Mouse (Mus musculus): ENCODE results near the gene Pnpla8. TPM values are rescaled to one million over a fixed set of nuclear protein-coding genes. Genes with fewer than 3 reads are reported as not detected.

Pnpla8 gene
- polyA plus RNA-seq, 1 experiment from 2014 or later, result 75.1 TPM

- no peak for ATAC-seq (replicated peaks; ENCODE audit: extremely low read depth, insufficient read depth, low FRiP score)
- under 1% methylated on average over 61 of the region's 61 CpGs for WGBS
- H3K36me3 ChIP-seq (ENCODE audit: control insufficient read depth, insufficient read depth), result no peaks in the 10 kb centered on the region
- H3K27ac ChIP-seq (ENCODE audit: low read length), result no peak overlapping the region
- no peaks in the 10 kb centered on the region for H3K9me3 ChIP-seq (replicated peaks; ENCODE audit: control insufficient read depth, low read length)
- peaks cover 10% of the 10 kb centered on the region for H3K27me3 ChIP-seq (ENCODE audit: control insufficient read depth, insufficient read depth, low read length)
- peak overlapping the region; percentile 78 for H3K4me3 ChIP-seq (ENCODE audit: low read length)
- H3K9ac ChIP-seq (ENCODE audit: low read length), result peak overlapping the region; percentile 70
- peaks cover 9% of the 10 kb centered on the region; the same call in 1 of the 2 replicates for H3K4me1 ChIP-seq (ENCODE audit: control insufficient read depth, insufficient read depth, low read length)
- peak overlapping the region; percentile 87 for H3K4me2 ChIP-seq (ENCODE audit: low read depth, low read length)
Observed at GRCm38 (mm10) chr12:44329316-44330215, 108.4 kb downstream of the Pnpla8 start.

DNA sequence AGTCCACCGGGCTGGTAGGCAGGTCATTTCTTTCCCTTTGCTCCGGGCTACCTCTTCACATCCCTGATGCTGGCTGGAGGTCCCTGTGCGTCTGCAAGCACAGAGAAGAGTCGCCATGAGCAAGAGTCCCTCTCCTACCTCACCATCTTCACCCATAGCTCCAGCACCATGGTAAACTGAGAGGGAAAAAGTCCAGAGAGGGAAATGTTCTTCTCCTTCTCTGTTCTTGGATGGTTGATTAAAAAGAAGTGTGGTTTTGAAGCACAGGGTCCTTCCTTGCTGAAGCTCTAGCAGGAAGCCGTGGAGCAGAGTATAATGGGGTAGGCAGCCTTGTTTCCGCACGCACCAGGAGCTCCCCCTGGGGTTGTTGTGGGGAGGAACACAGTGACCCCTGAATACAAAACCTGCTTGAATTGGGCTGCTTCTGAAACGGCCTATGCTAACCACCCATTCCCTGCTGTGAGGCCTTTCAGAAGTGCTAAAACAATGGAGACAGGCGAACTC is 109.1 kb downstream of the Pnpla8 start:
- Histone ChIP-seq H3K4me3 (ENCODE audit: low read length) (peak overlapping the region; percentile 78), H3K4me2 (ENCODE audit: low read depth, low read length) (peak overlapping the region; percentile 87), H3K36me3 (ENCODE audit: control insufficient read depth, insufficient read depth) (no peaks in the 10 kb centered on the region), H3K27me3 (ENCODE audit: control insufficient read depth, insufficient read depth, low read length) (peaks cover 10% of the 10 kb centered on the region), H3K9ac (ENCODE audit: low read length) (no peak overlapping the region), H3K9me3 (replicated peaks; ENCODE audit: control insufficient read depth, low read length) (no peaks in the 10 kb centered on the region), H3K27ac (ENCODE audit: low read length) (no peak overlapping the region), H3K4me1 (ENCODE audit: control insufficient read depth, insufficient read depth, low read length) (peaks cover 9% of the 10 kb centered on the region; the same call in 1 of the 2 replicates)
- 2% methylated on average over 9 of the region's 9 CpGs for WGBS
- no peak for ATAC-seq (replicated peaks; ENCODE audit: extremely low read depth, insufficient read depth, low FRiP score)

- H3K27me3 ChIP-seq (ENCODE audit: control insufficient read depth, insufficient read depth, low read length), result no peaks in the 10 kb centered on the region
- no peak overlapping the region for H3K4me2 ChIP-seq (ENCODE audit: low read depth, low read length)
- no peak overlapping the region for H3K27ac ChIP-seq (ENCODE audit: low read length)
- H3K9ac ChIP-seq (ENCODE audit: low read length), result no peak overlapping the region
- ATAC-seq (replicated peaks; ENCODE audit: extremely low read depth, insufficient read depth, low FRiP score), result no peak
- no peak overlapping the region for H3K4me3 ChIP-seq (ENCODE audit: low read length)
- no peaks in the 10 kb centered on the region for H3K9me3 ChIP-seq (replicated peaks; ENCODE audit: control insufficient read depth, low read length)
- WGBS, result 84% methylated on average over 2 of the region's 2 CpGs
- no peaks in the 10 kb centered on the region for H3K4me1 ChIP-seq (ENCODE audit: control insufficient read depth, insufficient read depth, low read length)
- no peaks in the 10 kb centered on the region for H3K36me3 ChIP-seq (ENCODE audit: control insufficient read depth, insufficient read depth)
Observed at GRCm38 (mm10) chr12:44337136-44337640, 116.0 kb downstream of the Pnpla8 start.

GRCm38 (mm10) chr12:44338195-44338622 is 117.0 kb downstream of the Pnpla8 start:
- Histone ChIP-seq H3K9ac (ENCODE audit: low read length) (no peak overlapping the region), H3K36me3 (ENCODE audit: control insufficient read depth, insufficient read depth) (no peaks in the 10 kb centered on the region), H3K4me1 (ENCODE audit: control insufficient read depth, insufficient read depth, low read length) (no peaks in the 10 kb centered on the region), H3K4me3 (ENCODE audit: low read length) (no peak overlapping the region), H3K27ac (ENCODE audit: low read length) (no peak overlapping the region), H3K27me3 (ENCODE audit: control insufficient read depth, insufficient read depth, low read length) (no peaks in the 10 kb centered on the region), H3K4me2 (ENCODE audit: low read depth, low read length) (no peak overlapping the region), H3K9me3 (replicated peaks; ENCODE audit: control insufficient read depth, low read length) (no peaks in the 10 kb centered on the region)
- no peak for ATAC-seq (replicated peaks; ENCODE audit: extremely low read depth, insufficient read depth, low FRiP score)
- 65% methylated on average over 8 of the region's 8 CpGs for WGBS

DNA sequence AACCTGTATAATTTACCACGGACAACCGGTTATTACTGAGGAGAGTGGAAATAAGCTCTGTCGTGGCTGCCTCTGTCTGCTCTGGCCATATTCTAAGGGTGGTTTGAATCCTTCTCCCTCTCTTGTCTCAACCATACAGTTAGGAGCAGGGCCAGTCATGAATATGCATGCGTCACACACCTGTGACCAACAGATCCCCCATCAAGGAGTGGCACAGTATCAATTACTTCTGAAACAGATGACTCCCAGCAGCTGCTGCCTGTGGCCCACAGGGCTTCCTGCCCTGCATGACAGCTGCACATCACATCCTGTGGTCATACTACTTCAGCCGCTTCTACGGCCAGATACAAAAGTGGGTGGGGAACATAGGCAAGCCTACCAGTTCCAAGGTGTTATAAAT is 122.9 kb downstream of the Pnpla8 start:
- ATAC-seq (replicated peaks; ENCODE audit: extremely low read depth, insufficient read depth, low FRiP score), result no peak
- 68% methylated on average over 6 of the region's 6 CpGs for WGBS
- H3K4me3 ChIP-seq (ENCODE audit: low read length), result no peak overlapping the region

DNA sequence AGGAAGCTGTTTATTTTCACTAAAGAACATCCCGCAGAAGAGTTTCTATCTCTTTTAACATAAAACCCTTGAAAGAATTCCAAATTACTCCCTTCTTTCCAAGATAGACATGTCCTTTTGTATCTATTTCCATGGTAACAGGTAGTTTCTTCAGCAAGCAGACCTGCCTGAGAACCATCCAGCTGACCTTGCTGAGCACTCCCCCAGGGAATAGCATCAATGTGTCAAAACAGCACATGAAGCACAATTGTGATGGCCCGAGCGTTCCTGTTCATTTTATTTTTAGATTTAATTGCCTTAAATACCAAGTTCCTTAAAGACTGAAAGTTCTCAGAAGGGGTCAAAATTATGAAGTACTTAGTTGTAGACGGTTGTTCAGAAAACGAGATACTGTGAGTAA is 124.1 kb downstream of the Pnpla8 start:
- Histone ChIP-seq H3K9me3 (replicated peaks; ENCODE audit: control insufficient read depth, low read length) (no peaks in the 10 kb centered on the region), H3K36me3 (ENCODE audit: control insufficient read depth, insufficient read depth) (no peaks in the 10 kb centered on the region), H3K27ac (ENCODE audit: low read length) (no peak overlapping the region), H3K9ac (ENCODE audit: low read length) (no peak overlapping the region), H3K4me2 (ENCODE audit: low read depth, low read length) (no peak overlapping the region), H3K27me3 (ENCODE audit: control insufficient read depth, insufficient read depth, low read length) (no peaks in the 10 kb centered on the region), H3K4me3 (ENCODE audit: low read length) (no peak overlapping the region), H3K4me1 (ENCODE audit: control insufficient read depth, insufficient read depth, low read length) (no peaks in the 10 kb centered on the region)
- WGBS, result 67% methylated on average over 5 of the region's 5 CpGs
- ATAC-seq (replicated peaks; ENCODE audit: extremely low read depth, insufficient read depth, low FRiP score), result no peak

More for the DNA sequence above, 122.9 kb downstream of the Pnpla8 start:
- Histone ChIP-seq H3K4me1 (ENCODE audit: control insufficient read depth, insufficient read depth, low read length) (no peaks in the 10 kb centered on the region), H3K27me3 (ENCODE audit: control insufficient read depth, insufficient read depth, low read length) (no peaks in the 10 kb centered on the region), H3K9ac (ENCODE audit: low read length) (no peak overlapping the region), H3K36me3 (ENCODE audit: control insufficient read depth, insufficient read depth) (no peaks in the 10 kb centered on the region), H3K4me2 (ENCODE audit: low read depth, low read length) (no peak overlapping the region), H3K9me3 (replicated peaks; ENCODE audit: control insufficient read depth, low read length) (no peaks in the 10 kb centered on the region), H3K27ac (ENCODE audit: low read length) (no peak overlapping the region)

DNA sequence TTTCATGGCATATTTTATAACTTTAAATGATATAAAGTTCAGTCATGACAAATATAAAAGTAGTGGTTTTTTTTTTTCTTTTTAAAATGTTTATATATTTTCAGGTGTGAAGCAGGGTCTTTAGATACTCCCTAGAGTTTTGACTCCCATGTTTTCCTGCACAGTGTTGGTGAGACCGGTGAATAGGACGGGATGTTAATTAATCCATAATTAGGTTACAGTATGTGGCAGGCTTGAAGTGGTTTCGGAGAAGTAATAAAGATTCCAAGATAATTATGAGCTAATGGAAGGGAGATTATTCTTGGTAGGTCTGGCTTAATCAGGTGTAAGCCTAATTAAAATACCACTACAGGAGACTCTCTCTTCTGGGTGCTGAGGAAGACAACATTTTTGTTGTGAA is 125.0 kb downstream of the Pnpla8 start:
- H3K4me1 ChIP-seq (ENCODE audit: control insufficient read depth, insufficient read depth, low read length), result no peaks in the 10 kb centered on the region
- no peaks in the 10 kb centered on the region for H3K9me3 ChIP-seq (replicated peaks; ENCODE audit: control insufficient read depth, low read length)
- H3K27ac ChIP-seq (ENCODE audit: low read length), result no peak overlapping the region
- no peak for ATAC-seq (replicated peaks; ENCODE audit: extremely low read depth, insufficient read depth, low FRiP score)
- no peak overlapping the region for H3K4me3 ChIP-seq (ENCODE audit: low read length)
- H3K9ac ChIP-seq (ENCODE audit: low read length), result no peak overlapping the region
- H3K4me2 ChIP-seq (ENCODE audit: low read depth, low read length), result no peak overlapping the region
- H3K36me3 ChIP-seq (ENCODE audit: control insufficient read depth, insufficient read depth), result no peaks in the 10 kb centered on the region
- WGBS, result 81% methylated on average over 3 of the region's 3 CpGs
- H3K27me3 ChIP-seq (ENCODE audit: control insufficient read depth, insufficient read depth, low read length), result no peaks in the 10 kb centered on the region

DNA sequence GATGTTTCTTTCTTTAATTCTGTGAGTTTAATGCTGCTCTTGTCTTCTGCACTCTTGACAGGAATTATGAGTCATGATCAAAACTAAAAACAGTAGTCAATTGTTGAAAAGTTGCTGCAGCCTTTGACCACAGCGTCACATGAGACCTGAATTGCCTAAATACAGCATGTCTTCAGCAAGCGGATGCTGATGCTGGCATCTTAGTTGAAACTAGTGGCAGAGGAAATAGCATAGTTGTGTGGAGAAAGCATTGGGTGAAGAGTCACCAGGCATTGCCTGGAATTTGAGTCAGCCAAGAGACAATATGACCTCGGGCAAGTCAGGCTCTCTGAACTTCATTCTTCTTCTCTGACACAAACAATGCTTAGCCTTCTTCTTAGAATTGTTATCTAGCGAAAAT is 133.9 kb downstream of the Pnpla8 start:
- H3K9me3 ChIP-seq (replicated peaks; ENCODE audit: control insufficient read depth, low read length), result no peaks in the 10 kb centered on the region
- no peaks in the 10 kb centered on the region for H3K27me3 ChIP-seq (ENCODE audit: control insufficient read depth, insufficient read depth, low read length)
- no peaks in the 10 kb centered on the region for H3K4me1 ChIP-seq (ENCODE audit: control insufficient read depth, insufficient read depth, low read length)
- no peak overlapping the region for H3K4me3 ChIP-seq (ENCODE audit: low read length)
- no peak overlapping the region for H3K4me2 ChIP-seq (ENCODE audit: low read depth, low read length)
- no peak overlapping the region for H3K9ac ChIP-seq (ENCODE audit: low read length)
- H3K27ac ChIP-seq (ENCODE audit: low read length), result no peak overlapping the region
- 66% methylated on average over 4 of the region's 4 CpGs for WGBS
- ATAC-seq (replicated peaks; ENCODE audit: extremely low read depth, insufficient read depth, low FRiP score), result no peak
- H3K36me3 ChIP-seq (ENCODE audit: control insufficient read depth, insufficient read depth), result no peaks in the 10 kb centered on the region

DNA sequence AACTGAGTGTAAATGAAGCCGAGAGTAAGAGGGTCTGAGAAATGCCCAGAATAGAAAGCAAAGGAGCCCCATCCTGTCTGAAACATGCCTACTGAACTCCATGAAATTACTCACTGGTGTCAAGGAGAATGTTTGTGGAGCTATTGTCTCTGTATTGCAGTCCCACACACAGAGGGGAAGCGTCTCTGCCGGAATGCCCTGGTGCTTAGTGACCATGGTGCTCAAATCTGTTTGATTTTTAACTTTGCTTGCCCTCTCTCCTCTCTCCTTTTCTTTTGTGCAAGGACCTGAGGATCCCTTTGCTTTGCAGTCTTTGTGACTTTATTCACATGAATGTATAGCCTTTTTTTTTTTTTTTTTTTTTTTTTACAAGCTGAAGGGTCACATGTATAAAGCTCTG is 136.3 kb downstream of the Pnpla8 start:
- H3K27ac ChIP-seq (ENCODE audit: low read length), result no peak overlapping the region
- no peaks in the 10 kb centered on the region for H3K9me3 ChIP-seq (replicated peaks; ENCODE audit: control insufficient read depth, low read length)
- H3K4me1 ChIP-seq (ENCODE audit: control insufficient read depth, insufficient read depth, low read length), result no peaks in the 10 kb centered on the region
- H3K36me3 ChIP-seq (ENCODE audit: control insufficient read depth, insufficient read depth), result no peaks in the 10 kb centered on the region
- no peak overlapping the region for H3K4me2 ChIP-seq (ENCODE audit: low read depth, low read length)
- no peak overlapping the region for H3K9ac ChIP-seq (ENCODE audit: low read length)
- no peak overlapping the region for H3K4me3 ChIP-seq (ENCODE audit: low read length)
- no peak for ATAC-seq (replicated peaks; ENCODE audit: extremely low read depth, insufficient read depth, low FRiP score)
- H3K27me3 ChIP-seq (ENCODE audit: control insufficient read depth, insufficient read depth, low read length), result no peaks in the 10 kb centered on the region
- 51% methylated on average over 3 of the region's 3 CpGs for WGBS
